In the genomic region with DNA sequence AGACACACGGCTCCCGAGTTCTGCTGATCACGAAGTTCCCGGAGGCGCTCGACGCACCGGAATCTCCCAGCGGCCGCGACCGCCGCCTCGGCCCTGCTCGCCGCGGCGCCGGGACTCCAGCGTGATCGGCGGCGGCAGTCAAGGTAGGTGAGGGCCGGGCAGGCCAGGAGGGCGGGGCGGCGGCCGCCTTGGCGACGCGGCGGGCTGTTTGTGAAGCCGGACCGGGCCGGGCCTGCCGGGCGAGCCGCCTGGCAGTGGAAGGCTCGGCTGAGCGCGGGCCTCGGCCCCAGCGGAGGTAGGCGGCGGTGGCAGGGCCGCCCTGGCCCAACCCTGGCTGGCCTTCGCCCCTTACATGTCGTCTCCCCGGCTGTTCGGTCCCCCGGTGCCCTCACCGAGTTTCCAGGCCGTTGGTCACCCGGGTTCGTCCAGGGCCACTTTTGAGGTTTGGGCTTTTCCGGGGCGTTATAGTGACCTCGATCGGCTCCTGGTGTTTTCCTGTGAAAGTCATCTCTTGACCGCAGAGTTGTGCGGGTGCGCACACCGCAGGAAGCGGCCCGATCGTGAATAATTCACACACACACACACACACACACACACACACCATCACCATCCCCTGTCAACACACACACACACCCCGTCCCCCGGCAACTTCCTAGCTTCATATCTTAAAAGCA, we compare ENCODE assay signal across 8 mouse cellular contexts. TPM values are rescaled to one million over a fixed set of nuclear protein-coding genes. Genes with fewer than 3 reads are reported as not detected.
A peak's percentile ranks its signal among the peaks of the same experiment; 100 is the strongest.
DNase-seq lines count a peak whose midpoint lies in the region; ATAC-seq and TF ChIP-seq lines count a peak whose summit lies in the region.

No protein-coding gene starts in this region.

- H3K9me3 ChIP-seq in kidney, postnatal 0 days (replicated peaks; ENCODE audit: low read length): no peaks in the 10 kb centered on the region
- no peaks in the 10 kb centered on the region for H3K9me3 ChIP-seq in forebrain, embryonic 13.5 days (replicated peaks)
- H3K9me3 ChIP-seq in neural tube, embryonic 15.5 days (replicated peaks): no peaks in the 10 kb centered on the region

- ATAC-seq in kidney, postnatal 0 days (replicated peaks; ENCODE audit: low FRiP score, low read depth): peak; percentile 81
- ATAC-seq in forebrain, embryonic 13.5 days: peak; percentile 80
- ATAC-seq in neural tube, embryonic 15.5 days (ENCODE audit: low FRiP score): peak; percentile 68

- peak overlapping the region; percentile 96 for H3K9ac ChIP-seq in kidney, postnatal 0 days (ENCODE audit: low read depth, low read length)
- peak overlapping the region; percentile 99 for H3K9ac ChIP-seq in forebrain, embryonic 13.5 days
- peak overlapping the region; percentile 96 for H3K9ac ChIP-seq in neural tube, embryonic 15.5 days (replicated peaks)

- no peak for TF ChIP-seq CTCF in kidney, postnatal 0 days (IDR thresholded peaks at IDR 0.05; ENCODE audit: low read depth)

- H3K4me1 ChIP-seq in kidney, postnatal 0 days (replicated peaks; ENCODE audit: insufficient read depth, low read length): 0 out of 2 replicates have a peak, but pooled peaks cover 9% of the 10 kb centered on the region
- H3K4me1 ChIP-seq in forebrain, embryonic 13.5 days: peaks cover 34% of the 10 kb centered on the region
- H3K4me1 ChIP-seq in neural tube, embryonic 15.5 days: peaks cover 33% of the 10 kb centered on the region

- peak overlapping the region; percentile 82 for H3K4me3 ChIP-seq in kidney, postnatal 0 days (replicated peaks; ENCODE audit: low read depth, low read length)
- peak overlapping the region; percentile 99 for H3K4me3 ChIP-seq in forebrain, embryonic 13.5 days
- H3K4me3 ChIP-seq in neural tube, embryonic 15.5 days (replicated peaks): peak overlapping the region; percentile 98

- H3K4me2 ChIP-seq in kidney, postnatal 0 days (ENCODE audit: low read length): peak overlapping the region; percentile 73
- peak overlapping the region; percentile 88 for H3K4me2 ChIP-seq in forebrain, embryonic 13.5 days
- H3K4me2 ChIP-seq in neural tube, embryonic 15.5 days: peak overlapping the region; percentile 76

- peak; percentile 6 for DNase-seq in kidney, postnatal 0 days (ENCODE audit: low spot score)
- DNase-seq in kidney, adult 9 months: no peak
- DNase-seq in T-cell, adult 2 months (ENCODE audit: low spot score): peak; percentile 44
- DNase-seq in liver: peak; percentile 85
- DNase-seq in frontal cortex, postnatal 36 days (ENCODE audit: low spot score in 2 of 2): no peak
- no peak for DNase-seq in cerebellum, adult 8-10 months

- no peaks in the 10 kb centered on the region for H3K27me3 ChIP-seq in kidney, postnatal 0 days (ENCODE audit: insufficient read depth, low read length)
- no peaks in the 10 kb centered on the region for H3K27me3 ChIP-seq in forebrain, embryonic 13.5 days
- no peaks in the 10 kb centered on the region for H3K27me3 ChIP-seq in neural tube, embryonic 15.5 days (replicated peaks)

- H3K27ac ChIP-seq in kidney, postnatal 0 days: peak overlapping the region; percentile 92
- peak overlapping the region; percentile 95 for H3K27ac ChIP-seq in forebrain, embryonic 13.5 days
- peak overlapping the region; percentile 97 for H3K27ac ChIP-seq in neural tube, embryonic 15.5 days (replicated peaks)

- under 1% methylated on average over 64 of the region's 68 CpGs for whole genome bisulfite sequencing in kidney, postnatal 0 days
- under 1% methylated on average over 53 of the region's 68 CpGs for WGBS in forebrain, embryonic 13.5 days
- under 1% methylated on average over 60 of the region's 68 CpGs for WGBS in neural tube, embryonic 15.5 days

- peaks cover 10% of the 10 kb centered on the region for H3K36me3 ChIP-seq in kidney, postnatal 0 days (ENCODE audit: insufficient read depth, low read length)
- peaks cover 22% of the 10 kb centered on the region for H3K36me3 ChIP-seq in forebrain, embryonic 13.5 days (ENCODE audit: poor library complexity, severe bottlenecking)
- peaks cover 14% of the 10 kb centered on the region for H3K36me3 ChIP-seq in neural tube, embryonic 15.5 days

RNA-seq across cellular contexts. Expression of gene Nup50, which starts 0.4 kb away (rescaled TPM):
- polyA plus RNA-seq in kidney, postnatal 0 days (2015; fragmentation: Nextera tagmentation; extraction: Ambion mirVana): 22.4 and 26.3 TPM in 2 replicates
- polyA plus RNA-seq in forebrain, embryonic 13.5 days (2015; fragmentation: Nextera tagmentation; extraction: Ambion mirVana): 41.9 and 44.7 TPM in 2 replicates
- polyA plus RNA-seq in neural tube, embryonic 15.5 days (2015; fragmentation: Nextera tagmentation; extraction: Ambion mirVana): 21.5 and 27.5 TPM in 2 replicates

RNA-seq across cellular contexts. Expression of gene Gm29666, which starts 3.8 kb away (rescaled TPM):
- 0.25 and 0.26 TPM in 2 replicates for polyA plus RNA-seq in kidney, postnatal 0 days (2015; fragmentation: Nextera tagmentation; extraction: Ambion mirVana)
- polyA plus RNA-seq in forebrain, embryonic 13.5 days (2015; fragmentation: Nextera tagmentation; extraction: Ambion mirVana): 1.1 TPM in 2 replicates
- polyA plus RNA-seq in neural tube, embryonic 15.5 days (2015; fragmentation: Nextera tagmentation; extraction: Ambion mirVana): 1.1 TPM in 2 replicates

Comparison
In these comparisons a context has a peak if more than half of its experiments do, and no peak if none do; other contexts are left out.
1. DNase-seq: peak in kidney, postnatal 0 days (single experiment), T-cell, adult 2 months (single experiment) and liver (single experiment); none in kidney, adult 9 months (single experiment), frontal cortex, postnatal 36 days (0 of 2) and cerebellum, adult 8-10 months (single experiment).
2. Peak in every context shown above with its lines, with median percentiles within 50 percentile points of each other: ATAC-seq, H3K27ac ChIP-seq, H3K4me2 ChIP-seq, H3K4me3 ChIP-seq and H3K9ac ChIP-seq.